Mouse (Mus musculus): ENCODE data around the gene Pold1. TPM values are rescaled to one million over a fixed set of nuclear protein-coding genes. Genes with fewer than 3 reads are reported as not detected.
A peak's percentile ranks its signal among the peaks of the same experiment; 100 is the strongest.

The Pold1 gene
- polyA plus RNA-seq, 1 experiment = not detected

- WGBS = 93% methylated on average over 21 of the region's 21 CpGs
- Histone ChIP-seq H3K4me1 (ENCODE audit: control insufficient read depth, insufficient read depth, low read length) (peaks cover 38% of the 10 kb centered on the region), H3K4me3 (ENCODE audit: insufficient read depth, low read depth, low read length) (no peak overlapping the region), H3K27ac (ENCODE audit: insufficient read depth, low read depth, low read length) (no peak overlapping the region)
- TF ChIP-seq CTCF (IDR thresholded peaks at IDR 0.05; ENCODE audit: insufficient read depth, low read depth, low read length) (no peak), POLR2A (IDR thresholded peaks at IDR 0.05; ENCODE audit: insufficient read depth, low read depth, low read length) (no peak)
Measured at GRCm38 (mm10) chr7:44492166-44492826, 56.4 kb downstream of the Pold1 start.

GRCm38 (mm10) chr7:44491391-44491790 is 57.3 kb downstream of the Pold1 start:
- TF ChIP-seq POLR2A (IDR thresholded peaks at IDR 0.05; ENCODE audit: insufficient read depth, low read depth, low read length) (no peak), CTCF (IDR thresholded peaks at IDR 0.05; ENCODE audit: insufficient read depth, low read depth, low read length) (no peak)
- Histone ChIP-seq H3K4me1 (ENCODE audit: control insufficient read depth, insufficient read depth, low read length) (peaks cover 42% of the 10 kb centered on the region), H3K4me3 (ENCODE audit: insufficient read depth, low read depth, low read length) (no peak overlapping the region), H3K27ac (ENCODE audit: insufficient read depth, low read depth, low read length) (no peak overlapping the region)
- WGBS = 95% methylated on average over 5 of the region's 5 CpGs

- Histone ChIP-seq H3K27ac (ENCODE audit: insufficient read depth, low read depth, low read length) (no peak overlapping the region), H3K4me1 (ENCODE audit: control insufficient read depth, insufficient read depth, low read length) (peaks cover 42% of the 10 kb centered on the region), H3K4me3 (ENCODE audit: insufficient read depth, low read depth, low read length) (no peak overlapping the region)
- TF ChIP-seq CTCF (IDR thresholded peaks at IDR 0.05; ENCODE audit: insufficient read depth, low read depth, low read length) = no peak
- TF ChIP-seq POLR2A (IDR thresholded peaks at IDR 0.05; ENCODE audit: insufficient read depth, low read depth, low read length) = no peak
- WGBS = 61% methylated on average over 4 of the region's 4 CpGs
Measured at GRCm38 (mm10) chr7:44490281-44490680, 58.4 kb downstream of the Pold1 start.

GRCm38 (mm10) chr7:44488545-44488944 is 60.1 kb downstream of the Pold1 start:
- Histone ChIP-seq H3K27ac (ENCODE audit: insufficient read depth, low read depth, low read length) (no peak overlapping the region), H3K4me3 (ENCODE audit: insufficient read depth, low read depth, low read length) (no peak overlapping the region), H3K4me1 (ENCODE audit: control insufficient read depth, insufficient read depth, low read length) (peaks cover 39% of the 10 kb centered on the region)
- 87% methylated on average over 8 of the region's 8 CpGs for WGBS
- TF ChIP-seq CTCF (IDR thresholded peaks at IDR 0.05; ENCODE audit: insufficient read depth, low read depth, low read length) (no peak), POLR2A (IDR thresholded peaks at IDR 0.05; ENCODE audit: insufficient read depth, low read depth, low read length) (no peak)

- TF ChIP-seq CTCF (IDR thresholded peaks at IDR 0.05; ENCODE audit: insufficient read depth, low read depth, low read length) (no peak), POLR2A (IDR thresholded peaks at IDR 0.05; ENCODE audit: insufficient read depth, low read depth, low read length) (no peak)
- peaks cover 36% of the 10 kb centered on the region for H3K4me1 ChIP-seq (ENCODE audit: control insufficient read depth, insufficient read depth, low read length)
- H3K27ac ChIP-seq (ENCODE audit: insufficient read depth, low read depth, low read length) = no peak overlapping the region
- no peak overlapping the region for H3K4me3 ChIP-seq (ENCODE audit: insufficient read depth, low read depth, low read length)
- 88% methylated on average over 7 of the region's 7 CpGs for WGBS
Measured at GRCm38 (mm10) chr7:44487936-44488335, 60.7 kb downstream of the Pold1 start.

GRCm38 (mm10) chr7:44486927-44487575 is 61.6 kb downstream of the Pold1 start:
- WGBS = 61% methylated on average over 13 of the region's 13 CpGs
- Histone ChIP-seq H3K4me3 (ENCODE audit: insufficient read depth, low read depth, low read length) (no peak overlapping the region), H3K4me1 (ENCODE audit: control insufficient read depth, insufficient read depth, low read length) (peaks cover 29% of the 10 kb centered on the region), H3K27ac (ENCODE audit: insufficient read depth, low read depth, low read length) (no peak overlapping the region)
- TF ChIP-seq POLR2A (IDR thresholded peaks at IDR 0.05; ENCODE audit: insufficient read depth, low read depth, low read length) (no peak), CTCF (IDR thresholded peaks at IDR 0.05; ENCODE audit: insufficient read depth, low read depth, low read length) (no peak)

- 76% methylated on average over 7 of the region's 7 CpGs for WGBS
- H3K27ac ChIP-seq (ENCODE audit: insufficient read depth, low read depth, low read length) = no peak overlapping the region
- peaks cover 18% of the 10 kb centered on the region for H3K4me1 ChIP-seq (ENCODE audit: control insufficient read depth, insufficient read depth, low read length)
- TF ChIP-seq POLR2A (IDR thresholded peaks at IDR 0.05; ENCODE audit: insufficient read depth, low read depth, low read length) (no peak), CTCF (IDR thresholded peaks at IDR 0.05; ENCODE audit: insufficient read depth, low read depth, low read length) (no peak)
- no peak overlapping the region for H3K4me3 ChIP-seq (ENCODE audit: insufficient read depth, low read depth, low read length)
Measured at GRCm38 (mm10) chr7:44485572-44486195, 63.0 kb downstream of the Pold1 start.

GRCm38 (mm10) chr7:44484841-44485571 is 63.6 kb downstream of the Pold1 start:
- peak; percentile 37; the same call in 1 of the 2 replicates for TF ChIP-seq CTCF (IDR thresholded peaks at IDR 0.05; ENCODE audit: insufficient read depth, low read depth, low read length)
- no peak for TF ChIP-seq POLR2A (IDR thresholded peaks at IDR 0.05; ENCODE audit: insufficient read depth, low read depth, low read length)
- no peak overlapping the region for H3K4me3 ChIP-seq (ENCODE audit: insufficient read depth, low read depth, low read length)
- WGBS = 37% methylated on average over 5 of the region's 5 CpGs
- H3K27ac ChIP-seq (ENCODE audit: insufficient read depth, low read depth, low read length) = no peak overlapping the region
- H3K4me1 ChIP-seq (ENCODE audit: control insufficient read depth, insufficient read depth, low read length) = peaks cover 13% of the 10 kb centered on the region; the same call in 1 of the 2 replicates
